8 mouse cellular contexts compared by ENCODE assay signal in the genomic region with DNA sequence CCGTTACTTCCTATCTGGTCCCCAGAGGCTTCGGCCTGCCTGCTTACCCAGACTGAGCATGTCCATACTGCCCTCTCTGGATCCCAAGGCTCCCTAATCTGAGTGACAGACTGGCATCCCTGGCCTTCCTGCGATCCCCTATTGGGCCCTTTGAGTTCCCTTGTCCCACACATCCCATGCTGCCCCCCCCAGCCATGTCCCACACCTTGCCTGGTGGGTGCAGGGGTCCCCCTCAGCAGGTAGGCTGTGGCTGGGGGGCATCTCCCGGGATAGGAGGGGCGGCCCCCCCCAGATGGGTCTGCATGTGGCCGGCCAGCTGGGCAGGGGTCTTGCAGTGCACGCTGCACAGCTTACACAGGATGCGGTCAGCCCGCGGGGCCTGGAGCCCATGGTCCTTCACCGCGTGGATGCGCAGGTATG. TPM values are rescaled to one million over a fixed set of nuclear protein-coding genes. Genes with fewer than 3 reads are reported as not detected.
DNase-seq lines count a peak whose midpoint lies in the region; ATAC-seq lines count a peak whose summit lies in the region.

No protein-coding gene starts in this region.

- ATAC-seq in hindbrain, embryonic 12.5 days (ENCODE audit: low FRiP score), result no peak
- no peak for ATAC-seq in midbrain, embryonic 15.5 days (replicated peaks)

- no peaks in the 10 kb centered on the region for H3K27me3 ChIP-seq in hindbrain, embryonic 12.5 days
- H3K27me3 ChIP-seq in midbrain, embryonic 15.5 days (replicated peaks), result no peaks in the 10 kb centered on the region

- peaks cover 76% of the 10 kb centered on the region for H3K4me1 ChIP-seq in hindbrain, embryonic 12.5 days
- H3K4me1 ChIP-seq in midbrain, embryonic 15.5 days, result peaks cover 76% of the 10 kb centered on the region

- peak; percentile 26 for DNase-seq in adrenal gland, adult 8-10 months
- DNase-seq in adrenal gland, postnatal 25 days, result no peak
- DNase-seq in lung, postnatal 36 days, result peak; percentile 52
- DNase-seq in lung, adult 18-20 months, result no peak
- no peak for DNase-seq in spleen, postnatal 36 days (ENCODE audit: low spot score in 2 of 2)
- DNase-seq in c-Kit-positive CD71-positive TER-119-positive erythroid progenitor cells, embryonic 14.5 days (ENCODE audit: low spot score), result no peak

- peak overlapping the region; percentile 97 for H3K4me3 ChIP-seq in hindbrain, embryonic 12.5 days
- peak overlapping the region; percentile 81 for H3K4me3 ChIP-seq in midbrain, embryonic 15.5 days

- peaks cover 26% of the 10 kb centered on the region for H3K36me3 ChIP-seq in hindbrain, embryonic 12.5 days
- H3K36me3 ChIP-seq in midbrain, embryonic 15.5 days (replicated peaks), result peaks cover 6% of the 10 kb centered on the region

- 77% methylated on average over 13 of the region's 13 CpGs for WGBS in hindbrain, embryonic 12.5 days
- WGBS in midbrain, embryonic 15.5 days, result 66% methylated on average over 13 of the region's 13 CpGs

- H3K4me2 ChIP-seq in hindbrain, embryonic 12.5 days (replicated peaks), result peak overlapping the region; percentile 98
- peak overlapping the region; percentile 87 for H3K4me2 ChIP-seq in midbrain, embryonic 15.5 days

- peak overlapping the region; percentile 60 for H3K27ac ChIP-seq in hindbrain, embryonic 12.5 days
- H3K27ac ChIP-seq in midbrain, embryonic 15.5 days, result peak overlapping the region; percentile 99

- no peaks in the 10 kb centered on the region for H3K9me3 ChIP-seq in hindbrain, embryonic 12.5 days (replicated peaks)
- no peaks in the 10 kb centered on the region for H3K9me3 ChIP-seq in midbrain, embryonic 15.5 days

- peak overlapping the region; percentile 100 for H3K9ac ChIP-seq in hindbrain, embryonic 12.5 days
- H3K9ac ChIP-seq in midbrain, embryonic 15.5 days, result peak overlapping the region; percentile 95

RNA-seq across cellular contexts. Expression of a gene that starts 2.3 kb away (rescaled TPM):
- total RNA-seq in adrenal gland, adult 8-10 months (2022), result 1 to 10 TPM; 2.4 to 8.7 (median 6.4) TPM
- 2.2 and 5.1 TPM in 2 replicates for total RNA-seq in adrenal gland, postnatal 25 days (2021)
- polyA plus RNA-seq in hindbrain, embryonic 12.5 days (2016; fragmentation: Nextera tagmentation; extraction: Ambion mirVana), result 7.1 and 9.6 TPM in 2 replicates
- polyA plus RNA-seq in midbrain, embryonic 15.5 days (2015; fragmentation: Nextera tagmentation; extraction: Ambion mirVana), result 40.7 and 42.3 TPM in 2 replicates

RNA-seq across cellular contexts. Expression of a gene that starts 2.4 kb away (rescaled TPM):
- 10 to 100 TPM in 3 of 4 experiments, 1 to 10 TPM in 1; 5.5 to 40.3 (median 28.9) TPM for total RNA-seq in adrenal gland, adult 8-10 months (2022)
- 31.0 and 44.0 TPM in 2 replicates for total RNA-seq in adrenal gland, postnatal 25 days (2021)
- 63.8 and 69.6 TPM in 2 replicates for polyA plus RNA-seq in hindbrain, embryonic 12.5 days (2016; fragmentation: Nextera tagmentation; extraction: Ambion mirVana)
- 44.9 and 52.6 TPM in 2 replicates for polyA plus RNA-seq in midbrain, embryonic 15.5 days (2015; fragmentation: Nextera tagmentation; extraction: Ambion mirVana)

RNA-seq across cellular contexts. Expression of a gene that starts 3.6 kb away (rescaled TPM):
- 100 to 1,000 TPM in 3 of 4 experiments, 10 to 100 TPM in 1; 99.9 to 123 (median 111) TPM for total RNA-seq in adrenal gland, adult 8-10 months (2022)
- 167 and 171 TPM in 2 replicates for total RNA-seq in adrenal gland, postnatal 25 days (2021)
- polyA plus RNA-seq in hindbrain, embryonic 12.5 days (2016; fragmentation: Nextera tagmentation; extraction: Ambion mirVana), result 117 and 119 TPM in 2 replicates
- 78.0 and 89.8 TPM in 2 replicates for polyA plus RNA-seq in midbrain, embryonic 15.5 days (2015; fragmentation: Nextera tagmentation; extraction: Ambion mirVana)

RNA-seq across cellular contexts. Expression of a gene that starts 6.1 kb away (rescaled TPM):
- 10 to 100 TPM in 3 of 4 experiments, 1 to 10 TPM in 1; 7.5 to 36.1 (median 14.3) TPM for total RNA-seq in adrenal gland, adult 8-10 months (2022)
- total RNA-seq in adrenal gland, postnatal 25 days (2021), result 13.4 and 28.2 TPM in 2 replicates
- polyA plus RNA-seq in hindbrain, embryonic 12.5 days (2016; fragmentation: Nextera tagmentation; extraction: Ambion mirVana), result 46.6 and 51.6 TPM in 2 replicates
- 46.9 and 73.4 TPM in 2 replicates for polyA plus RNA-seq in midbrain, embryonic 15.5 days (2015; fragmentation: Nextera tagmentation; extraction: Ambion mirVana)

RNA-seq across cellular contexts. Expression of a gene that starts 7.0 kb away (rescaled TPM):
- 1 to 10 TPM in 1 of 4 experiments, not detected in 3; 1.5 TPM for total RNA-seq in adrenal gland, adult 8-10 months (2022)
- 1.7 and 2.8 TPM in 2 replicates for total RNA-seq in adrenal gland, postnatal 25 days (2021)
- polyA plus RNA-seq in hindbrain, embryonic 12.5 days (2016; fragmentation: Nextera tagmentation; extraction: Ambion mirVana), result 0.72 and 1.3 TPM in 2 replicates
- polyA plus RNA-seq in midbrain, embryonic 15.5 days (2015; fragmentation: Nextera tagmentation; extraction: Ambion mirVana), result 1.0 TPM in 1 of 2 replicates, not detected in the other

Comparison
In these comparisons a context has a peak if more than half of its experiments do, and no peak if none do; other contexts are left out.
1. DNase-seq: peak in adrenal gland, adult 8-10 months (single experiment) and lung, postnatal 36 days (single experiment); none in adrenal gland, postnatal 25 days (single experiment), lung, adult 18-20 months (0 of 2), spleen, postnatal 36 days (0 of 2) and c-Kit-positive CD71-positive TER-119-positive erythroid progenitor cells, embryonic 14.5 days (single experiment).